Mouse (Mus musculus) neural tube, embryonic 15.5 days (tissue): ENCODE results near the gene Ppp1r14a. TPM values are rescaled to one million over a fixed set of nuclear protein-coding genes. Genes with fewer than 3 reads are reported as not detected.

Experiments
- ATAC-seq: fragments of 200-750 bp; cut with Nextera tagmentation; 2 replicates; pipeline ENCODE4 v1.8.0; 2017; ENCODE audit warnings: mild to moderate bottlenecking, moderate TSS enrichment, moderate library complexity; ENCODE audit not compliant: low FRiP score
- H3K27ac ChIP-seq: fragments of 300-500 bp; sonication (generic); replicated peaks from 2 replicates; pipeline ENCODE4 v1.5.1; 2015; ENCODE audit warnings: mild to moderate bottlenecking, inconsistent platforms
- H3K27me3 ChIP-seq: fragments of 300-500 bp; sonication (generic); replicated peaks from 2 replicates; pipeline ENCODE4 v1.6.1; 2015; ENCODE audit warnings: inconsistent platforms
- H3K36me3 ChIP-seq: fragments of 300-500 bp; sonication (generic); 2 replicates; pipeline ENCODE4 v1.6.1; 2015; ENCODE audit warnings: inconsistent platforms
- H3K4me1 ChIP-seq: fragments of 300-500 bp; sonication (generic); 2 replicates; pipeline ENCODE4 v1.6.1; 2015; ENCODE audit warnings: inconsistent platforms
- H3K4me2 ChIP-seq: fragments of 300-500 bp; sonication (generic); 2 replicates; pipeline ENCODE4 v1.6.1; 2015; ENCODE audit warnings: inconsistent platforms, mild to moderate bottlenecking, moderate library complexity
- H3K4me3 ChIP-seq: fragments of 300-500 bp; sonication (generic); replicated peaks from 2 replicates; pipeline ENCODE4 v1.5.1; 2015; ENCODE audit warnings: mild to moderate bottlenecking, inconsistent platforms
- H3K9ac ChIP-seq: fragments of 300-500 bp; sonication (generic); replicated peaks from 2 replicates; pipeline ENCODE4 v1.6.1; 2015; ENCODE audit warnings: mild to moderate bottlenecking, inconsistent platforms
- H3K9me3 ChIP-seq: fragments of 300-500 bp; sonication (generic); replicated peaks from 2 replicates; pipeline ENCODE4 v1.6.1; 2016; ENCODE audit warnings: inconsistent platforms
- WGBS: fragments of 180-500 bp; shearing (Covaris S2); methylation state at CpG from one replicate; pipeline ENCODE4 v1.1.7; 2015; ENCODE audit warnings: mixed read lengths; 5-methylcytosine and 5-hydroxymethylcytosine counted together
- polyA plus RNA-seq: library from polyadenylated mRNA; unstranded; fragments of >200 nt; fragmentation: Nextera tagmentation; extraction: Ambion mirVana; gene quantifications from 2 replicates; pipeline ENCODE4 v1.2.1, GENCODE M21; 2015

The Ppp1r14a gene
- polyA plus RNA-seq, 1 experiment from 2014 or later = 2.8 TPM

GRCm38 (mm10) chr7:29292458-29293098 is 3.5 kb downstream of the Ppp1r14a start:
- Histone ChIP-seq H3K4me2 (0 out of 2 replicates have a peak overlapping the region, but pooled peaks have one; percentile 26), H3K27ac (no peak overlapping the region), H3K9me3 (no peaks in the 10 kb centered on the region), H3K36me3 (no peaks in the 10 kb centered on the region), H3K9ac (no peak overlapping the region), H3K4me1 (peaks cover 46% of the 10 kb centered on the region), H3K27me3 (peaks cover 6% of the 10 kb centered on the region; the same call in 1 of the 2 replicates), H3K4me3 (no peak overlapping the region)
- 24% methylated on average over 8 of the region's 8 CpGs for WGBS
- ATAC-seq = no peak

- ATAC-seq = no peak
- Histone ChIP-seq H3K36me3 (no peaks in the 10 kb centered on the region), H3K9me3 (no peaks in the 10 kb centered on the region), H3K9ac (no peak overlapping the region), H3K4me3 (no peak overlapping the region), H3K4me2 (no peak overlapping the region), H3K4me1 (peaks cover 46% of the 10 kb centered on the region), H3K27ac (no peak overlapping the region), H3K27me3 (no peaks in the 10 kb centered on the region; the same call in 1 of the 2 replicates)
- WGBS = 24% methylated on average over 19 of the region's 19 CpGs
These were observed 4.3 kb downstream of the Ppp1r14a start for GRCm38 (mm10) chr7:29293131-29294065.

- no peak overlapping the region for H3K4me2 ChIP-seq
- no peak overlapping the region for H3K9ac ChIP-seq
- no peak overlapping the region for H3K27ac ChIP-seq
- no peak overlapping the region for H3K4me3 ChIP-seq
- H3K27me3 ChIP-seq = no peaks in the 10 kb centered on the region; the same call in 1 of the 2 replicates
- no peaks in the 10 kb centered on the region for H3K36me3 ChIP-seq
- no peak for ATAC-seq
- no peaks in the 10 kb centered on the region for H3K9me3 ChIP-seq
- peaks cover 40% of the 10 kb centered on the region for H3K4me1 ChIP-seq
- WGBS = 51% methylated on average over 13 of the region's 13 CpGs
These were observed 5.1 kb downstream of the Ppp1r14a start for GRCm38 (mm10) chr7:29294111-29294761.

GRCm38 (mm10) chr7:29295861-29296647 is 6.9 kb downstream of the Ppp1r14a start:
- Histone ChIP-seq H3K4me2 (no peak overlapping the region), H3K36me3 (no peaks in the 10 kb centered on the region), H3K27me3 (no peaks in the 10 kb centered on the region; the same call in 1 of the 2 replicates), H3K4me3 (no peak overlapping the region), H3K9ac (no peak overlapping the region), H3K9me3 (no peaks in the 10 kb centered on the region), H3K4me1 (peaks cover 24% of the 10 kb centered on the region), H3K27ac (no peak overlapping the region)
- WGBS = 82% methylated on average over 24 of the region's 24 CpGs
- no peak for ATAC-seq

- no peak for ATAC-seq
- Histone ChIP-seq H3K36me3 (no peaks in the 10 kb centered on the region), H3K9ac (no peak overlapping the region), H3K27me3 (no peaks in the 10 kb centered on the region; the same call in 1 of the 2 replicates), H3K9me3 (no peaks in the 10 kb centered on the region), H3K27ac (no peak overlapping the region), H3K4me3 (no peak overlapping the region), H3K4me2 (0 out of 2 replicates have a peak overlapping the region, but pooled peaks have one; percentile 25), H3K4me1 (peaks cover 15% of the 10 kb centered on the region)
- 17% methylated on average over 10 of the region's 10 CpGs for WGBS
These were observed 7.9 kb downstream of the Ppp1r14a start for GRCm38 (mm10) chr7:29296998-29297397.

GRCm38 (mm10) chr7:29301127-29301566 is 12.0 kb downstream of the Ppp1r14a start:
- H3K9me3 ChIP-seq = no peaks in the 10 kb centered on the region
- H3K4me1 ChIP-seq = peaks cover 28% of the 10 kb centered on the region
- H3K27me3 ChIP-seq = no peaks in the 10 kb centered on the region
- no peak overlapping the region for H3K9ac ChIP-seq
- WGBS = 0% methylated on average over 7 of the region's 7 CpGs
- ATAC-seq = no peak
- peak overlapping the region; percentile 48 for H3K4me2 ChIP-seq
- no peak overlapping the region for H3K4me3 ChIP-seq
- peak overlapping the region; percentile 70 for H3K27ac ChIP-seq
- no peaks in the 10 kb centered on the region for H3K36me3 ChIP-seq

- Histone ChIP-seq H3K4me1 (peaks cover 42% of the 10 kb centered on the region), H3K36me3 (no peaks in the 10 kb centered on the region), H3K27ac (no peak overlapping the region), H3K9me3 (no peaks in the 10 kb centered on the region), H3K27me3 (no peaks in the 10 kb centered on the region), H3K4me2 (no peak overlapping the region), H3K4me3 (no peak overlapping the region), H3K9ac (no peak overlapping the region)
- WGBS = 75% methylated on average over 7 of the region's 7 CpGs
- ATAC-seq = no peak
These were observed 13.5 kb downstream of the Ppp1r14a start for GRCm38 (mm10) chr7:29302641-29303040.

GRCm38 (mm10) chr7:29303738-29304462 is 14.8 kb downstream of the Ppp1r14a start, which contains the start of gene Dpf1:
TSS of gene Dpf1 (plus strand) at chr7:29303951.
- Histone ChIP-seq H3K9ac (peak within 1 kb of the TSS; percentile 82), H3K36me3 (no peaks in the 10 kb centered on the region), H3K9me3 (no peaks in the 10 kb centered on the region), H3K27me3 (no peaks in the 10 kb centered on the region), H3K4me2 (peak within 1 kb of the TSS; percentile 71), H3K4me3 (peak within 1 kb of the TSS; percentile 80), H3K4me1 (peaks cover 47% of the 10 kb centered on the region), H3K27ac (peak within 1 kb of the TSS; percentile 89)
- under 1% methylated on average over 59 of the region's 67 CpGs for WGBS
- ATAC-seq = peak; percentile 84

- peaks cover 54% of the 10 kb centered on the region for H3K4me1 ChIP-seq
- peak overlapping the region; percentile 80 for H3K4me3 ChIP-seq
- WGBS = under 1% methylated on average over 48 of the region's 48 CpGs
- no peaks in the 10 kb centered on the region for H3K27me3 ChIP-seq
- peak overlapping the region; percentile 71 for H3K4me2 ChIP-seq
- peak; percentile 2; the same call in 1 of the 2 replicates for ATAC-seq
- no peaks in the 10 kb centered on the region for H3K36me3 ChIP-seq
- peak overlapping the region; percentile 89 for H3K27ac ChIP-seq
- peak overlapping the region; percentile 82 for H3K9ac ChIP-seq
- H3K9me3 ChIP-seq = no peaks in the 10 kb centered on the region
These were observed 15.6 kb downstream of the Ppp1r14a start for GRCm38 (mm10) chr7:29304463-29305262.
